Mouse (Mus musculus) lung, adult 2 months (tissue): ENCODE measurements around the gene P2ry12. TPM values are rescaled to one million over a fixed set of nuclear protein-coding genes. Genes with fewer than 3 reads are reported as not detected.

Source experiments
- DNase-seq: peaks from one replicate; pipeline ENCODE4 v3.0.0; 2022
- H3K4me1 ChIP-seq: fragments of 200-500 bp; 2 replicates; pipeline ENCODE4 v1.6.1; 2011; ENCODE audit warnings: low read length; ENCODE audit not compliant: control insufficient read depth, insufficient read depth
- H3K4me3 ChIP-seq: fragments of 200-500 bp; replicated peaks from 2 replicates; pipeline ENCODE3; 2011; ENCODE audit warnings: low read depth, mild to moderate bottlenecking, control low read depth, low read length; ENCODE audit errors: extremely low read depth
- CTCF ChIP-seq: fragments of 200-500 bp; IDR thresholded peaks from 2 replicates; pipeline ENCODE4 v1.5.1; 2011; ENCODE audit warnings: mild to moderate bottlenecking, low read length, control low read depth; ENCODE audit not compliant: insufficient read depth
- POLR2A ChIP-seq: fragments of 200-500 bp; IDR thresholded peaks from 2 replicates; pipeline ENCODE4 v1.6.1; 2011; ENCODE audit warnings: low read depth, mild to moderate bottlenecking, control low read depth, low read length, borderline replicate concordance; ENCODE audit errors: extremely low read depth
- WGBS: fragments of 180-500 bp; shearing (Covaris S2); methylation state at CpG from one replicate; pipeline ENCODE4 v1.1.7; 2018; 5-methylcytosine and 5-hydroxymethylcytosine counted together
- polyA plus RNA-seq: library from polyadenylated mRNA; depleted of rRNA; stranded (reverse); fragments of >200 nt; gene quantifications from 2 replicates; pipeline ENCODE4 v1.2.3, GENCODE M21; 2012; rRNA removed

Gene P2ry12
- polyA plus RNA-seq, 1 experiment: 4.6 TPM

- Histone ChIP-seq H3K4me1 (0 out of 2 replicates have a peak, but pooled peaks cover 2% of the 10 kb centered on the region), H3K4me3 (no peak overlapping the region)
- TF ChIP-seq POLR2A (no peak), CTCF (no peak)
- WGBS: 41% methylated on average over 2 of the region's 2 CpGs
- DNase-seq: no peak
Measured at GRCm38 (mm10) chr3:59169921-59170627, 92.6 kb downstream of the P2ry12 start.

- TF ChIP-seq POLR2A (no peak), CTCF (no peak)
- 0 out of 2 replicates have a peak, but pooled peaks cover 2% of the 10 kb centered on the region for H3K4me1 ChIP-seq
- H3K4me3 ChIP-seq: no peak overlapping the region
- WGBS: 62% methylated on average over 4 of the region's 4 CpGs
- DNase-seq: no peak
Measured at GRCm38 (mm10) chr3:59169215-59169614, 93.5 kb downstream of the P2ry12 start.

- WGBS: 90% methylated on average over 6 of the region's 6 CpGs
- H3K4me1 ChIP-seq: 0 out of 2 replicates have a peak, but pooled peaks cover 2% of the 10 kb centered on the region
- TF ChIP-seq CTCF: no peak
- TF ChIP-seq POLR2A: no peak
- DNase-seq: no peak
- H3K4me3 ChIP-seq: no peak overlapping the region
Measured at GRCm38 (mm10) chr3:59168476-59168875, 94.2 kb downstream of the P2ry12 start.

GRCm38 (mm10) chr3:59167417-59168054, 95.1 kb downstream of the P2ry12 start:
- WGBS: 30% methylated on average over 2 of the region's 2 CpGs
- no peak for DNase-seq
- H3K4me3 ChIP-seq: no peak overlapping the region
- H3K4me1 ChIP-seq: 0 out of 2 replicates have a peak, but pooled peaks cover 2% of the 10 kb centered on the region
- TF ChIP-seq CTCF: no peak
- no peak for TF ChIP-seq POLR2A

Other genes starting within 250 kb of the P2ry12 start
- gene Gpr171, start 161.1 kb downstream of the P2ry12 start, polyA plus RNA-seq: 0.86 and 0.90 TPM in 2 replicates
- 4.6 and 8.0 TPM in 2 replicates for gene P2ry14, start 109.3 kb downstream of the P2ry12 start, polyA plus RNA-seq
- 5.2 TPM in 1 of 2 replicates, not detected in the other for gene Gpr87, start 67.8 kb downstream of the P2ry12 start, polyA plus RNA-seq
- gene P2ry13, start 52.0 kb downstream of the P2ry12 start, polyA plus RNA-seq: 3.0 TPM in 2 replicates
- gene Igsf10, start 81.5 kb upstream of the P2ry12 start, polyA plus RNA-seq: 2.4 and 3.5 TPM in 2 replicates